Mouse (Mus musculus): ENCODE data around the gene Nfkbib. TPM values are rescaled to one million over a fixed set of nuclear protein-coding genes. Genes with fewer than 3 reads are reported as not detected.

Gene Nfkbib
- total RNA-seq, 2 experiments from 2014 or later, result 34.2 to 37.7 TPM

- peak in 1 of 2 experiments; percentile 17 for DNase-seq (ENCODE audit: low spot score in 2 of 2)
- intact Hi-C loops (cut with DNase I), result no loop called here
Measured at GRCm38 (mm10) chr7:28732341-28733142, 34.8 kb downstream of the Nfkbib start.

GRCm38 (mm10) chr7:28727649-28728340 lies 39.5 kb downstream of the Nfkbib start:
- intact Hi-C loops (cut with DNase I), result loop anchor here (2.0 kb wide), 1 partner anchor 291 kb away; the partner anchor contains the start of gene Gmfg
- peak; percentile 51 to 74 for DNase-seq (ENCODE audit: low spot score in 2 of 2)

GRCm38 (mm10) chr7:28726600-28726999 lies 40.7 kb downstream of the Nfkbib start:
- intact Hi-C loops (cut with DNase I), result loop anchor here (1.0 to 2.0 kb wide), 2 partner anchors 124 to 290 kb away; partner anchors contain the start of gene Gmfg
- DNase-seq (ENCODE audit: low spot score in 2 of 2), result peak; percentile 82 to 89

GRCm38 (mm10) chr7:28724613-28725012 lies 42.7 kb downstream of the Nfkbib start:
- intact Hi-C loops (cut with DNase I), result no loop called here
- DNase-seq (ENCODE audit: low spot score in 2 of 2), result no peak

GRCm38 (mm10) chr7:28722079-28722478 lies 45.2 kb downstream of the Nfkbib start:
- intact Hi-C loops (cut with DNase I), result no loop called here
- DNase-seq (ENCODE audit: low spot score in 2 of 2), result no peak

- intact Hi-C loops (cut with DNase I), result no loop called here
- DNase-seq (ENCODE audit: low spot score in 2 of 2), result no peak
Measured at GRCm38 (mm10) chr7:28720753-28721537, 46.4 kb downstream of the Nfkbib start.

- intact Hi-C loops (cut with DNase I), result no loop called here
- DNase-seq (ENCODE audit: low spot score in 2 of 2), result no peak
Measured at GRCm38 (mm10) chr7:28719650-28720049, 47.7 kb downstream of the Nfkbib start.

GRCm38 (mm10) chr7:28719159-28719558 lies 48.2 kb downstream of the Nfkbib start:
- intact Hi-C loops (cut with DNase I), result no loop called here
- DNase-seq (ENCODE audit: low spot score in 2 of 2), result no peak

GRCm38 (mm10) chr7:28717726-28718125 lies 49.6 kb downstream of the Nfkbib start:
- DNase-seq (ENCODE audit: low spot score in 2 of 2), result no peak
- intact Hi-C loops (cut with DNase I), result no loop called here

- no peak for DNase-seq (ENCODE audit: low spot score in 2 of 2)
- intact Hi-C loops (cut with DNase I), result no loop called here
Measured at GRCm38 (mm10) chr7:28716590-28717281, 50.6 kb downstream of the Nfkbib start, which contains the start of gene Fbxo17. TSS of gene Fbxo17 (plus strand) at chr7:28716804.

- intact Hi-C loops (cut with DNase I), result no loop called here
- DNase-seq (ENCODE audit: low spot score in 2 of 2), result no peak
Measured at GRCm38 (mm10) chr7:28715598-28715997, 51.7 kb downstream of the Nfkbib start.

- DNase-seq (ENCODE audit: low spot score in 2 of 2), result peak; percentile 31 to 86
Measured at GRCm38 (mm10) chr7:28714667-28715066, 52.6 kb downstream of the Nfkbib start.

GRCm38 (mm10) chr7:28710962-28711361 lies 56.4 kb downstream of the Nfkbib start:
- intact Hi-C loops (cut with DNase I), result no loop called here
- no peak for DNase-seq (ENCODE audit: low spot score in 2 of 2)

More at GRCm38 (mm10) chr7:28714667-28715066, 52.6 kb downstream of the Nfkbib start:
- intact Hi-C loops (cut with DNase I), result no loop called here

GRCm38 (mm10) chr7:28709454-28709853 lies 57.9 kb downstream of the Nfkbib start:
- no peak for DNase-seq (ENCODE audit: low spot score in 2 of 2)
- intact Hi-C loops (cut with DNase I), result no loop called here

Other genes with a start within 250 kb of the Nfkbib start
- not detected for gene Ifnl3, start 244.7 kb downstream of the Nfkbib start, total RNA-seq (2021)
- gene Sycn, start 226.6 kb downstream of the Nfkbib start, total RNA-seq (2021), result not detected
- gene Nccrp1, start 220.3 kb downstream of the Nfkbib start, total RNA-seq (2021), result under 1 TPM; 0.46 to 0.50 TPM
- gene Samd4b, start 169.4 kb downstream of the Nfkbib start, total RNA-seq (2021), result 10 to 100 TPM; 65.2 to 68.7 TPM
- 1 to 10 TPM; 8.1 to 8.3 TPM for gene Pak4, start 169.3 kb downstream of the Nfkbib start, total RNA-seq (2021)
- gene Acp7, start 136.2 kb downstream of the Nfkbib start, total RNA-seq (2021), result 1 to 10 TPM; 1.1 to 1.6 TPM
- gene Fbxo27, start 74.7 kb downstream of the Nfkbib start, total RNA-seq (2021), result 10 to 100 TPM; 21.6 to 21.8 TPM
- gene Fbxo17, start 50.7 kb downstream of the Nfkbib start, total RNA-seq (2021), result 1 to 10 TPM in 1 of 2 experiments, under 1 TPM in 1; 0.76 to 1.3 TPM
- gene Mrps12, start 25.7 kb downstream of the Nfkbib start, total RNA-seq (2021), result 10 to 100 TPM; 60.3 to 67.4 TPM
- 10 to 100 TPM; 13.1 to 14.4 TPM for gene Sars2, start 25.5 kb downstream of the Nfkbib start, total RNA-seq (2021)
- 1 to 10 TPM in 1 of 2 experiments, under 1 TPM in 1; 0.92 to 1.2 TPM for gene Ccer2, start 11.3 kb downstream of the Nfkbib start, total RNA-seq (2021)
- 100 to 1,000 TPM; 151 to 166 TPM for gene Sirt2, start 777 bp downstream of the Nfkbib start, total RNA-seq (2021)
- 1 to 10 TPM; 2.4 to 2.9 TPM for gene Rinl, start 21.5 kb upstream of the Nfkbib start, total RNA-seq (2021)
- gene Hnrnpl, start 41.0 kb upstream of the Nfkbib start, total RNA-seq (2021), result 100 to 1,000 TPM; 375 to 411 TPM
- gene Ech1, start 57.7 kb upstream of the Nfkbib start, total RNA-seq (2021), result 10 to 100 TPM; 41.5 to 46.6 TPM
- 1 to 10 TPM; 2.2 to 2.7 TPM for gene Lgals4, start 66.3 kb upstream of the Nfkbib start, total RNA-seq (2021)
- gene Lgals7, start 96.3 kb upstream of the Nfkbib start, total RNA-seq (2021), result under 1 TPM in 1 of 2 experiments, not detected in 1; 0.50 TPM
- gene Capn12, start 113.9 kb upstream of the Nfkbib start, total RNA-seq (2021), result under 1 TPM; 0.32 to 0.66 TPM
- gene Actn4, start 194.8 kb upstream of the Nfkbib start, total RNA-seq (2021), result 100 to 1,000 TPM; 190 to 202 TPM
- 100 to 1,000 TPM; 175 to 185 TPM for gene Eif3k, start 214.4 kb upstream of the Nfkbib start, total RNA-seq (2021)
- gene Map4k1, start 214.5 kb upstream of the Nfkbib start, total RNA-seq (2021), result 1 to 10 TPM; 1.7 to 1.8 TPM